In genomic region chr1:150145049-150145448, GRCm38 (mm10) we compare ENCODE assay signal across 17 mouse cellular contexts. TPM values are rescaled to one million over a fixed set of nuclear protein-coding genes. Genes with fewer than 3 reads are reported as not detected.
A peak's percentile ranks its signal among the peaks of the same experiment; 100 is the strongest.
DNase-seq lines count a peak whose midpoint lies in the region; ATAC-seq lines count a peak whose summit lies in the region.
"Had no signal": no experiment of that assay in that cellular context is flagged by ENCODE, and none has a peak within 500 bp of the region (broad histone marks: within the 10 kb centered on the region; RNA-seq: fewer than 3 reads in every experiment).

No protein-coding gene starts in this region.

- ATAC-seq in megakaryocyte progenitor cell, adult 5-6 weeks (replicated peaks; ENCODE audit: poor library complexity), result peak; percentile 77
- ATAC-seq: CD4-positive, CD25-positive, alpha-beta regulatory T cell, adult 4 months; forebrain, embryonic 15.5 days; hindbrain, embryonic 16.5 days; midbrain, embryonic 13.5 days had no signal

- DNase-seq in heart, adult 11 months, result peak; percentile 83
- no peak for DNase-seq in heart, postnatal 25 days (ENCODE audit: low spot score)
- DNase-seq in 416B (ENCODE audit: low read depth), result peak; percentile 91
- DNase-seq in adrenal gland, adult 8-10 months, result peak; percentile 63
- no peak for DNase-seq in thymus, postnatal 25 days
- no peak for DNase-seq in cerebellum, adult 11 months
- DNase-seq: cerebellum, adult 9-11 months; gastrocnemius, postnatal 10 days; heart, postnatal 36 days; kidney, adult 18-20 months; kidney, postnatal 25 days had no signal

- intact Hi-C loops in heart, postnatal 25 days (cut with DNase I), result no loop called here

RNA-seq across cellular contexts. Expression of gene Ptgs2, which starts 45.2 kb away (rescaled TPM):
- under 1 TPM; 0.61 to 0.99 TPM for total RNA-seq in heart, postnatal 25 days (2021)
- 1 to 10 TPM in 1 of 4 experiments, under 1 TPM in 3; 0.41 to 1.5 (median 0.69) TPM for total RNA-seq in adrenal gland, adult 8-10 months (2022)
- 1.3 and 5.8 TPM in 2 replicates for total RNA-seq in megakaryocyte progenitor cell, adult 5-6 weeks (2015)
- 2.0 and 2.6 TPM in 2 replicates for total RNA-seq in megakaryocyte progenitor cell, adult 5-6 weeks (2017)
- total RNA-seq: MEL had no signal

Comparison
In these comparisons a context has a peak if more than half of its experiments do, and no peak if none do; other contexts are left out.
1. DNase-seq: peak in heart, adult 11 months (single experiment), 416B (single experiment) and adrenal gland, adult 8-10 months (single experiment); none in heart, postnatal 25 days (single experiment), thymus, postnatal 25 days (single experiment) and cerebellum, adult 11 months (single experiment).